Mouse (Mus musculus): ENCODE data around the gene Brip1.

DNA sequence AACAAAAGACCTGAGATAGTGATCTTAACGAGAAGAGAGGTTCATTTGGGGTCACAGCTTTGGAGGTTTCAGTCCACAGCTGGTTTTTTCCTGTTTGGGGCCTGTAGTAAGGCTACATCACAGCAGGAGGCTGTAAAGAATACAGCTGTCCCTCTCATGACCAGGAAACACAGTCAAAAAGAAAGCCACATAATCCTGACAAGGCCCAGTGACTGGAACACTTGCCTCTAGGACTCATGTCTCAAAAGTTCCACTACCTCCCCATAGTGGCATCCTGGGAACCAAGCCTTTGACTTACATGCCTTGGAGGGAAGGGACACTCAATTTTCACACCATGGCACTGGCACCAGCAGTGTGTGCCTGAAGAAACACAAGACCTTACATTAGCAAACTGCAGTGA lies 181.0 kb downstream of the Brip1 start:
- TF ChIP-seq POLR2A (IDR thresholded peaks at IDR 0.05; ENCODE audit: borderline replicate concordance, extremely low read depth, low read depth, low read length) = no peak
- no peak for TF ChIP-seq CTCF (IDR thresholded peaks at IDR 0.05; ENCODE audit: insufficient read depth, low read length)
